Mouse (Mus musculus) brain, embryonic 14.5 days (tissue): Measurements from ENCODE around the gene Rps27a.

Source experiments
- CTCF ChIP-seq: fragments of 200-500 bp; IDR thresholded peaks from 2 replicates; pipeline ENCODE4 v1.5.1; 2012; ENCODE audit warnings: inconsistent platforms, mild to moderate bottlenecking, moderate library complexity, borderline replicate concordance; ENCODE audit not compliant: insufficient read depth, insufficient read length; ENCODE audit errors: extremely low read depth
- POLR2A ChIP-seq: fragments of 200-500 bp; IDR thresholded peaks from 2 replicates; pipeline ENCODE4 v1.6.1; 2012; ENCODE audit warnings: mild to moderate bottlenecking, inconsistent platforms, borderline replicate concordance; ENCODE audit not compliant: poor library complexity, insufficient read depth, insufficient read length, severe bottlenecking; ENCODE audit errors: extremely low read depth

DNA sequence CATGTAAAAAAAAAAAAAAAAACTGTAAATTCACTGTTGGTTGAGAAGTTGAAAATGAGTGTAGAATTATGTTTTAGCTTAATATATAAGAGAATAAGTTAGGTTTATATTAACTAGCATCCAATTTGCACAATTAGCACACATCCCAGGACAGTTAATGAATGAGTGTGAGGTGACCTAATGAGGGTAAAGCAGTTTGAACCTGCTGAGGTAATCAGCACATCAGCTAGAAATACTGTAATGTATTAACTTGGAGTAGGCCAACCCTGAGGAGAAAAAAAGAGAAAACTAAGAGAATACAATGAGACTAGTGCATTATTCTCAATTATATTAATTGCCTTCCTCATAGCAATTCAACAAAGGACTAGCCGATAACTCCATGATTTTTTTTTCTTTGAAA, 38.5 kb downstream of the Rps27a start:
- TF ChIP-seq POLR2A (no peak), CTCF (no peak)
